Mouse (Mus musculus): ENCODE data around the gene Ndufab1.

Gene Ndufab1

GRCm38 (mm10) chr7:122101747-122102244 is at the start of gene Ndufab1:
Gene Ndufab1, minus strand, starts transcription at chr7:122101886.
- peak; percentile 93 for DNase-seq (ENCODE audit: extremely low read depth, insufficient read length, low spot score)

- DNase-seq (ENCODE audit: extremely low read depth, insufficient read length, low spot score) = no peak
Observed at GRCm38 (mm10) chr7:122140991-122141390, 39.3 kb upstream of the Ndufab1 start.

- DNase-seq (ENCODE audit: extremely low read depth, insufficient read length, low spot score) = no peak
Observed at GRCm38 (mm10) chr7:122138190-122138589, 36.5 kb upstream of the Ndufab1 start.

- DNase-seq (ENCODE audit: extremely low read depth, insufficient read length, low spot score) = no peak
Observed at GRCm38 (mm10) chr7:122137071-122137470, 35.4 kb upstream of the Ndufab1 start.

GRCm38 (mm10) chr7:122135070-122135469 is 33.4 kb upstream of the Ndufab1 start:
- DNase-seq (ENCODE audit: extremely low read depth, insufficient read length, low spot score) = no peak

- no peak for DNase-seq (ENCODE audit: extremely low read depth, insufficient read length, low spot score)
Observed at GRCm38 (mm10) chr7:122133338-122133625, 31.6 kb upstream of the Ndufab1 start.

GRCm38 (mm10) chr7:122132497-122133337 is 31.0 kb upstream of the Ndufab1 start, which contains the start of the genes Palb2 and Dctn5:
Gene Palb2, minus strand, starts transcription at chr7:122132985.
Gene Dctn5, plus strand, starts transcription at chr7:122133041.
- peak; percentile 92 for DNase-seq (ENCODE audit: extremely low read depth, insufficient read length, low spot score)

GRCm38 (mm10) chr7:122131834-122132233 is 30.1 kb upstream of the Ndufab1 start:
- DNase-seq (ENCODE audit: extremely low read depth, insufficient read length, low spot score) = no peak

- no peak for DNase-seq (ENCODE audit: extremely low read depth, insufficient read length, low spot score)
Observed at GRCm38 (mm10) chr7:122126946-122127345, 25.3 kb upstream of the Ndufab1 start.

GRCm38 (mm10) chr7:122125636-122126035 is 23.9 kb upstream of the Ndufab1 start:
- no peak for DNase-seq (ENCODE audit: extremely low read depth, insufficient read length, low spot score)

- no peak for DNase-seq (ENCODE audit: extremely low read depth, insufficient read length, low spot score)
Observed at GRCm38 (mm10) chr7:122123518-122123917, 21.8 kb upstream of the Ndufab1 start.

- DNase-seq (ENCODE audit: extremely low read depth, insufficient read length, low spot score) = no peak
Observed at GRCm38 (mm10) chr7:122108206-122108605, 6.5 kb upstream of the Ndufab1 start.

- DNase-seq (ENCODE audit: extremely low read depth, insufficient read length, low spot score) = peak; percentile 73
Observed at GRCm38 (mm10) chr7:122101014-122101746, 506 bp downstream of the Ndufab1 start.

- DNase-seq (ENCODE audit: extremely low read depth, insufficient read length, low spot score) = peak; percentile 24
Observed at GRCm38 (mm10) chr7:122099222-122099621, 2.5 kb downstream of the Ndufab1 start.

GRCm38 (mm10) chr7:122098009-122098408 is 3.7 kb downstream of the Ndufab1 start:
- DNase-seq (ENCODE audit: extremely low read depth, insufficient read length, low spot score) = no peak

- no peak for DNase-seq (ENCODE audit: extremely low read depth, insufficient read length, low spot score)
Observed at GRCm38 (mm10) chr7:122094564-122095330, 6.9 kb downstream of the Ndufab1 start.

- DNase-seq (ENCODE audit: extremely low read depth, insufficient read length, low spot score) = no peak
Observed at GRCm38 (mm10) chr7:122087195-122087982, 14.3 kb downstream of the Ndufab1 start.

GRCm38 (mm10) chr7:122081071-122081470 is 20.6 kb downstream of the Ndufab1 start:
- no peak for DNase-seq (ENCODE audit: extremely low read depth, insufficient read length, low spot score)

- DNase-seq (ENCODE audit: extremely low read depth, insufficient read length, low spot score) = no peak
Observed at GRCm38 (mm10) chr7:122079798-122080554, 21.7 kb downstream of the Ndufab1 start.
